Mouse (Mus musculus): ENCODE measurements at regions not wholly inside any gene's neighbourhood (a gene's known extent, or its start where the extent isn't known, plus 50 kb on each side); places are given as distances from the start of the nearest gene placed in this dataset.

DNA sequence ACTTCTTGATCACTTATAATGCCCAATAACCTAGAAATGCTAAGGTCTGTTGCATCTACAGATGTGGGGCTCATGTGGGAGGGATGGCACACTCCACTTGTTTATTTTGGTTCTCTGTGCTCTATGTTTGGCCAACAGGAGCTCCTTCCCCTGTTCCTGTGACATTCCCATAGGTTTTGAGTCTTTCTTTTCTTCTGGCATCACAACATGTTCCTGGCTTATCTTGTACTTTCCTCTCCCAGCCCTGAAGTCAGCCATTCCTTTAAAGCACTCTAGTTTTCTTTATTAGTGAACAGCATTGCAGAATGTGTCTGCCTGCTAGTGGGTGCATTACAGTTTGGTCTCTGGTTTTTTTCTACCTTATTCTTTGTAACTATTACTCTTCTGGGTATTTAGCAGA, 92.6 kb upstream of the Stc2 start:
- no peak for ATAC-seq
- Histone ChIP-seq H3K4me3 (ENCODE audit: low read length) (no peak overlapping the region), H3K27ac (ENCODE audit: low read depth, low read length) (no peak overlapping the region), H3K27me3 (replicated peaks; ENCODE audit: control insufficient read depth, insufficient read depth, low read length) (no peaks in the 10 kb centered on the region), H3K4me1 (ENCODE audit: control insufficient read depth, insufficient read depth, low read depth, low read length) (no peaks in the 10 kb centered on the region), H3K9me3 (ENCODE audit: control insufficient read depth, low read length) (no peaks in the 10 kb centered on the region), H3K9ac (ENCODE audit: low read depth, low read length) (no peak overlapping the region), H3K36me3 (ENCODE audit: control insufficient read depth, insufficient read depth, low read length) (no peaks in the 10 kb centered on the region), H3K4me2 (ENCODE audit: low read length) (no peak overlapping the region)

DNA sequence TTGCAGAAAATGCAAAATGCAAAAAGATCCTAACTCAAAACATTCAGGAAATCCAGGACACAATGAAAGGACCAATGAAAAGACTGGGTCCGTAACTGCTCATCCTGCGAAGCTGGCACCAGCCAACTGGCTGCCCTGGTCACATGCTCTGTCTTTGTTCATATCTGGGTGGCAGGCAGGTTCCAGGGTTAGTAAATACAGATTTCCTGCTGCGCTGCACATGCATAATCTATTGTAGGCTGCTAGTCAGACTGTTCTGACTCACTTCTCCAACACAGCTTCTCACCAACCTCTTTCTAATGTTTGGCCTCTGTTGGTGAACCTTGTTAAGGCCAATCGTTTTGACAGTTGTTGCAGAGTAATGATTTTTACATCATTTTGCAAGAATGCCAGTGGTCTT, 92.0 kb upstream of the Stc2 start:
- Histone ChIP-seq H3K9me3 (ENCODE audit: control insufficient read depth, low read length) (no peaks in the 10 kb centered on the region), H3K27me3 (replicated peaks; ENCODE audit: control insufficient read depth, insufficient read depth, low read length) (no peaks in the 10 kb centered on the region), H3K9ac (ENCODE audit: low read depth, low read length) (no peak overlapping the region), H3K4me3 (ENCODE audit: low read length) (no peak overlapping the region), H3K4me1 (ENCODE audit: control insufficient read depth, insufficient read depth, low read depth, low read length) (no peaks in the 10 kb centered on the region), H3K36me3 (ENCODE audit: control insufficient read depth, insufficient read depth, low read length) (no peaks in the 10 kb centered on the region), H3K27ac (ENCODE audit: low read depth, low read length) (no peak overlapping the region), H3K4me2 (ENCODE audit: low read length) (no peak overlapping the region)
- WGBS, result 76% methylated on average over 4 of the region's 4 CpGs
- no peak for ATAC-seq

DNA sequence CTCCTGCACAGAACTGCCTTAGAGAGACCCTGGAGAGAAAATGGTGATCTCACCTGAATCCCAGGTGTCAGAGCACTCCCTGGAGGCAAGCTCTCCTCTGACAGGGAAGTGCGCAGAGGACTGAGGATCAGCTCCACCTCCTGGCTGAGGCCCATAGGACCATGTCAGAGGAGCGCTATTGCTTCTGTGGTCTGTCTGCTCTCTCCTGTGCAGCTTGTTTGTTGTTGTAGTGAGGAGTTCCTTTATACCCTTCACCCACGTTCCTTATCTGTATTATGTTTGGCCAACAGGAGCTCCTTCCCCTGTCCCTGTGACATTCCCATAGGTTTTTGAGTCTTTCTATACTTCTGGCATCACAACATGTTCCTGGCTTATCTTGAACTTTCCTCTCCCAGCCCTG, 91.5 kb upstream of the Stc2 start:
- no peaks in the 10 kb centered on the region for H3K27me3 ChIP-seq (replicated peaks; ENCODE audit: control insufficient read depth, insufficient read depth, low read length)
- H3K4me1 ChIP-seq (ENCODE audit: control insufficient read depth, insufficient read depth, low read depth, low read length), result no peaks in the 10 kb centered on the region
- no peak for ATAC-seq
- H3K9me3 ChIP-seq (ENCODE audit: control insufficient read depth, low read length), result no peaks in the 10 kb centered on the region
- H3K9ac ChIP-seq (ENCODE audit: low read depth, low read length), result no peak overlapping the region
- no peaks in the 10 kb centered on the region for H3K36me3 ChIP-seq (ENCODE audit: control insufficient read depth, insufficient read depth, low read length)
- H3K4me2 ChIP-seq (ENCODE audit: low read length), result no peak overlapping the region
- WGBS, result 80% methylated on average over 3 of the region's 3 CpGs
- no peak overlapping the region for H3K27ac ChIP-seq (ENCODE audit: low read depth, low read length)
- H3K4me3 ChIP-seq (ENCODE audit: low read length), result no peak overlapping the region

DNA sequence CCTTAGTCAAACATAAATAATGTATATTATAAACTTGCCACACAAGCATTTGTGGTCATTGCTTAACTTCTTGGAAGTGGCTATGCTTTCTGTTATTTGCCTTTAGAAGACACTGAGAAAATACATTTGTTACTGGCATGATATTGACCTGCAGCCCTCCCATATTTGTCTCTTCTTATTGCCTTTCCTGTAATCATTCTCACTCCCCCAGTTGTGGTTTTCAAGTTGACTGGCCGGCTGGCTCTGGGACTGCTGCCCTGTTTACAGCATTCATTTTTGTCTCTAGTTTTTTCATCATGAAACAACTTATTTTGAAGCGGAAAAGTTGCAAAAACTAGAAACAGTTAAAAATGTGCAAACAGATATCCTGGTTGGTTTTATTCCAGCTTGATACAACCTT, 57.5 kb upstream of the Stc2 start:
- no peak for ATAC-seq
- Histone ChIP-seq H3K4me3 (ENCODE audit: low read length) (no peak overlapping the region), H3K9ac (ENCODE audit: low read depth, low read length) (no peak overlapping the region), H3K9me3 (ENCODE audit: control insufficient read depth, low read length) (no peaks in the 10 kb centered on the region), H3K36me3 (ENCODE audit: control insufficient read depth, insufficient read depth, low read length) (no peaks in the 10 kb centered on the region), H3K4me2 (ENCODE audit: low read length) (no peak overlapping the region), H3K4me1 (ENCODE audit: control insufficient read depth, insufficient read depth, low read depth, low read length) (no peaks in the 10 kb centered on the region), H3K27ac (ENCODE audit: low read depth, low read length) (no peak overlapping the region), H3K27me3 (replicated peaks; ENCODE audit: control insufficient read depth, insufficient read depth, low read length) (no peaks in the 10 kb centered on the region)
- 92% methylated on average over 2 of the region's 2 CpGs for WGBS

All from hindbrain, embryonic 16.5 days (tissue).